Mouse (Mus musculus): ENCODE results near the gene Hspa2.

DNA sequence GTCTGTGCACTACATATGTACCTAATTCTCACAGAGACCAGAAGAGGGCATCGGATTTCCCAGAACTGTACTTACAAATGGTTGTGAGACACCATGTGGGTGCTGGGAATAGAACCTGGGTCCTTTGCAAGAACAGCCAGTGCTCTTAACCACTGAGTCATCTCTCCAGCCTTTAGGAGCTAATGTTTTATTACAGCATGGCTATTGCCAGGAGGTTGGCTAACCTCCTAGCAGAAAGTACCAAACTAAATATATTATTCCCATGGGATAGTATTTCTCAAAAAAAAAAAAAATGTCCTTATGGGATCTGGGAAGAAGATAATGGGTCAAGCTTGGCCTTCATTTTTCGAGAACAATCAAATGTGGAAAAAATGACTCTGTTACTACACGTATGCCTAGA lies 21.3 kb downstream of the Hspa2 start:
- TF ChIP-seq EP300 (IDR thresholded peaks at IDR 0.05; ENCODE audit: low read depth) (no peak), CTCF (IDR thresholded peaks at IDR 0.05; ENCODE audit: low read depth) (no peak)
